Mouse (Mus musculus) cerebellum, adult 2 months (tissue): ENCODE results near the gene Slc8a2.

Source experiments
- CTCF ChIP-seq: fragments of 200-500 bp; IDR thresholded peaks from 2 replicates; pipeline ENCODE4 v1.5.1; 2011; ENCODE audit warnings: low read depth, mild to moderate bottlenecking, control low read depth, low read length, moderate library complexity, borderline replicate concordance; ENCODE audit not compliant: insufficient read depth
- POLR2A ChIP-seq: fragments of 200-500 bp; IDR thresholded peaks from 2 replicates; pipeline ENCODE4 v1.6.1; 2011; ENCODE audit warnings: low read length, control low read depth, borderline replicate concordance; ENCODE audit not compliant: insufficient read depth

DNA sequence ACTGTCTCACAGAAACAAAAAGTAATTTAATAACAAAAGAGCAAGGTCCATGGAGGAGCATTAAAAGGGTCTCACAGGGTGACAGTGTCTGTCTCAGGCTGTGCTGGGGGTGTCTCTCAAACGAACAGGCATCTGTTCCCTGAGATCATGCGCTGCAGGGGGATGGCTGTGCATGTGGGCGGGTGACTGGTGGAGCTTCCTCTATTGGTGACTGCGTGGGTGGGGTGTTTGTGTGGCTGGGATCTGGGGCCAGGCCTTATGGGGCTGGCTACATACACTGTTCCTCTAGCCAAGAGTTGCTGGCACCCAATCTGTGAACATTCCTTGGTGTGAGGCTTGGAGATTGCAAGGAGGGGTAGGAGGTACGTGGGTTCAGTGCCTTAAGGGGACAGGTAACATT, 19.6 kb downstream of the Slc8a2 start:
- TF ChIP-seq POLR2A (no peak), CTCF (no peak)
